Mouse (Mus musculus): ENCODE results near the gene Nptx1. TPM values are rescaled to one million over a fixed set of nuclear protein-coding genes. Genes with fewer than 3 reads are reported as not detected.

Gene Nptx1
- polyA plus RNA-seq (2017; shearing (Covaris generic)): 0.09 TPM

GRCm38 (mm10) chr11:119547183-119547921, at the start of gene Nptx1:
Gene Nptx1, minus strand, starts transcription at chr11:119547753.

GRCm38 (mm10) chr11:119490861-119491689, 56.5 kb downstream of the Nptx1 start, which contains the start of gene Endov:
Gene Endov, plus strand, starts transcription at chr11:119491347.

Other genes starting within 250 kb of the Nptx1 start
- 293 TPM for gene Eif4a3, start 247.7 kb downstream of the Nptx1 start, polyA plus RNA-seq (2017; shearing (Covaris generic))
- not detected for gene Card14, start 240.0 kb downstream of the Nptx1 start, polyA plus RNA-seq (2017; shearing (Covaris generic))
- 10.8 TPM for gene Sgsh, start 192.2 kb downstream of the Nptx1 start, polyA plus RNA-seq (2017; shearing (Covaris generic))
- 57.1 TPM for gene Slc26a11, start 192.2 kb downstream of the Nptx1 start, polyA plus RNA-seq (2017; shearing (Covaris generic))
- 16.0 TPM for gene Rnf213, start 154.7 kb downstream of the Nptx1 start, polyA plus RNA-seq (2017; shearing (Covaris generic))
- gene Endov, start 56.4 kb downstream of the Nptx1 start, polyA plus RNA-seq (2017; shearing (Covaris generic)): 12.9 TPM
- gene Rptor, start 55.2 kb upstream of the Nptx1 start, polyA plus RNA-seq (2017; shearing (Covaris generic)): 33.1 TPM